Mouse (Mus musculus): ENCODE results near the gene 2310033P09Rik. TPM values are rescaled to one million over a fixed set of nuclear protein-coding genes. Genes with fewer than 3 reads are reported as not detected.
"Not testable (repeated sequence)": the region's sequence is repeated elsewhere in the genome, so short reads cannot be mapped to it uniquely, and the experiment has no call there.

Gene 2310033P09Rik
- polyA plus RNA-seq, 1 experiment from 2014 or later = 24.9 TPM

GRCm38 (mm10) chr11:59211561-59211960 lies 3.4 kb downstream of the 2310033P09Rik start:
- not testable (repeated sequence) for H3K27me3 ChIP-seq (ENCODE audit: control insufficient read depth, insufficient read depth, low read length); H3K36me3 ChIP-seq (ENCODE audit: control insufficient read depth, insufficient read depth, low read length); H3K9me3 ChIP-seq (replicated peaks; ENCODE audit: control insufficient read depth, low read length); ATAC-seq (ENCODE audit: insufficient read depth, low FRiP score); H3K4me3 ChIP-seq (replicated peaks; ENCODE audit: low read length); H3K4me2 ChIP-seq (ENCODE audit: low read depth, low read length); H3K9ac ChIP-seq (ENCODE audit: low read length); H3K27ac ChIP-seq (ENCODE audit: low read length)
- WGBS = 80% methylated on average over 9 of the region's 9 CpGs
- peaks cover 26% of the 10 kb centered on the region for H3K4me1 ChIP-seq (ENCODE audit: control insufficient read depth, insufficient read depth, low read length)

- not testable (repeated sequence) for H3K4me2 ChIP-seq (ENCODE audit: low read depth, low read length); H3K4me3 ChIP-seq (replicated peaks; ENCODE audit: low read length); ATAC-seq (ENCODE audit: insufficient read depth, low FRiP score); H3K9me3 ChIP-seq (replicated peaks; ENCODE audit: control insufficient read depth, low read length); H3K36me3 ChIP-seq (ENCODE audit: control insufficient read depth, insufficient read depth, low read length); H3K9ac ChIP-seq (ENCODE audit: low read length); H3K27me3 ChIP-seq (ENCODE audit: control insufficient read depth, insufficient read depth, low read length); H3K27ac ChIP-seq (ENCODE audit: low read length)
- 75% methylated on average over 12 of the region's 12 CpGs for WGBS
- peaks cover 26% of the 10 kb centered on the region for H3K4me1 ChIP-seq (ENCODE audit: control insufficient read depth, insufficient read depth, low read length)
Observed at GRCm38 (mm10) chr11:59212320-59212719, 4.2 kb downstream of the 2310033P09Rik start.

GRCm38 (mm10) chr11:59212892-59213494 lies 4.9 kb downstream of the 2310033P09Rik start:
- Histone ChIP-seq H3K9me3 (replicated peaks; ENCODE audit: control insufficient read depth, low read length) (no peaks in the 10 kb centered on the region), H3K36me3 (ENCODE audit: control insufficient read depth, insufficient read depth, low read length) (peaks cover 6% of the 10 kb centered on the region; the same call in 1 of the 2 replicates), H3K27ac (ENCODE audit: low read length) (no peak overlapping the region), H3K4me2 (ENCODE audit: low read depth, low read length) (no peak overlapping the region), H3K27me3 (ENCODE audit: control insufficient read depth, insufficient read depth, low read length) (no peaks in the 10 kb centered on the region), H3K4me1 (ENCODE audit: control insufficient read depth, insufficient read depth, low read length) (peaks cover 29% of the 10 kb centered on the region), H3K4me3 (replicated peaks; ENCODE audit: low read length) (no peak overlapping the region), H3K9ac (ENCODE audit: low read length) (no peak overlapping the region)
- WGBS = 86% methylated on average over 12 of the region's 12 CpGs
- ATAC-seq (ENCODE audit: insufficient read depth, low FRiP score) = no peak

- Histone ChIP-seq H3K4me2 (ENCODE audit: low read depth, low read length) (no peak overlapping the region), H3K27ac (ENCODE audit: low read length) (no peak overlapping the region), H3K9me3 (replicated peaks; ENCODE audit: control insufficient read depth, low read length) (no peaks in the 10 kb centered on the region), H3K4me1 (ENCODE audit: control insufficient read depth, insufficient read depth, low read length) (peaks cover 32% of the 10 kb centered on the region), H3K4me3 (replicated peaks; ENCODE audit: low read length) (no peak overlapping the region), H3K36me3 (ENCODE audit: control insufficient read depth, insufficient read depth, low read length) (no peaks in the 10 kb centered on the region), H3K9ac (ENCODE audit: low read length) (no peak overlapping the region), H3K27me3 (ENCODE audit: control insufficient read depth, insufficient read depth, low read length) (no peaks in the 10 kb centered on the region)
- no peak for ATAC-seq (ENCODE audit: insufficient read depth, low FRiP score)
- 80% methylated on average over 3 of the region's 3 CpGs for WGBS
Observed at GRCm38 (mm10) chr11:59216955-59217354, 8.8 kb downstream of the 2310033P09Rik start.

GRCm38 (mm10) chr11:59218389-59218998 lies 10.4 kb downstream of the 2310033P09Rik start:
- Histone ChIP-seq H3K4me1 (ENCODE audit: control insufficient read depth, insufficient read depth, low read length) (peaks cover 44% of the 10 kb centered on the region), H3K4me3 (replicated peaks; ENCODE audit: low read length) (no peak overlapping the region), H3K27ac (ENCODE audit: low read length) (peak overlapping the region; percentile 84), H3K9me3 (replicated peaks; ENCODE audit: control insufficient read depth, low read length) (no peaks in the 10 kb centered on the region), H3K27me3 (ENCODE audit: control insufficient read depth, insufficient read depth, low read length) (no peaks in the 10 kb centered on the region), H3K9ac (ENCODE audit: low read length) (no peak overlapping the region), H3K4me2 (ENCODE audit: low read depth, low read length) (peak overlapping the region; percentile 33), H3K36me3 (ENCODE audit: control insufficient read depth, insufficient read depth, low read length) (no peaks in the 10 kb centered on the region)
- ATAC-seq (ENCODE audit: insufficient read depth, low FRiP score) = peak; percentile 80
- 62% methylated on average over 4 of the region's 4 CpGs for WGBS

GRCm38 (mm10) chr11:59219064-59219463 lies 10.9 kb downstream of the 2310033P09Rik start:
- Histone ChIP-seq H3K27me3 (ENCODE audit: control insufficient read depth, insufficient read depth, low read length) (no peaks in the 10 kb centered on the region), H3K4me2 (ENCODE audit: low read depth, low read length) (peak overlapping the region; percentile 33; the same call in 1 of the 2 replicates), H3K36me3 (ENCODE audit: control insufficient read depth, insufficient read depth, low read length) (no peaks in the 10 kb centered on the region), H3K9ac (ENCODE audit: low read length) (no peak overlapping the region), H3K4me3 (replicated peaks; ENCODE audit: low read length) (no peak overlapping the region), H3K4me1 (ENCODE audit: control insufficient read depth, insufficient read depth, low read length) (peaks cover 50% of the 10 kb centered on the region), H3K9me3 (replicated peaks; ENCODE audit: control insufficient read depth, low read length) (no peaks in the 10 kb centered on the region), H3K27ac (ENCODE audit: low read length) (peak overlapping the region; percentile 84)
- no peak for ATAC-seq (ENCODE audit: insufficient read depth, low FRiP score)

- no peak for ATAC-seq (ENCODE audit: insufficient read depth, low FRiP score)
Observed at GRCm38 (mm10) chr11:59221604-59222003, 13.5 kb downstream of the 2310033P09Rik start.

GRCm38 (mm10) chr11:59222306-59222705 lies 14.2 kb downstream of the 2310033P09Rik start:
- H3K36me3 ChIP-seq (ENCODE audit: control insufficient read depth, insufficient read depth, low read length) = no peaks in the 10 kb centered on the region
- no peak overlapping the region for H3K4me2 ChIP-seq (ENCODE audit: low read depth, low read length)
- no peak overlapping the region for H3K9ac ChIP-seq (ENCODE audit: low read length)
- 77% methylated on average over 4 of the region's 4 CpGs for WGBS
- peaks cover 74% of the 10 kb centered on the region for H3K4me1 ChIP-seq (ENCODE audit: control insufficient read depth, insufficient read depth, low read length)
- H3K27me3 ChIP-seq (ENCODE audit: control insufficient read depth, insufficient read depth, low read length) = no peaks in the 10 kb centered on the region
- no peak for ATAC-seq (ENCODE audit: insufficient read depth, low FRiP score)
- no peak overlapping the region for H3K27ac ChIP-seq (ENCODE audit: low read length)
- no peaks in the 10 kb centered on the region for H3K9me3 ChIP-seq (replicated peaks; ENCODE audit: control insufficient read depth, low read length)
- no peak overlapping the region for H3K4me3 ChIP-seq (replicated peaks; ENCODE audit: low read length)

More at GRCm38 (mm10) chr11:59221604-59222003, 13.5 kb downstream of the 2310033P09Rik start:
- Histone ChIP-seq H3K4me1 (ENCODE audit: control insufficient read depth, insufficient read depth, low read length) (peaks cover 71% of the 10 kb centered on the region), H3K4me2 (ENCODE audit: low read depth, low read length) (no peak overlapping the region), H3K27ac (ENCODE audit: low read length) (no peak overlapping the region), H3K27me3 (ENCODE audit: control insufficient read depth, insufficient read depth, low read length) (no peaks in the 10 kb centered on the region), H3K36me3 (ENCODE audit: control insufficient read depth, insufficient read depth, low read length) (no peaks in the 10 kb centered on the region), H3K9me3 (replicated peaks; ENCODE audit: control insufficient read depth, low read length) (no peaks in the 10 kb centered on the region), H3K9ac (ENCODE audit: low read length) (no peak overlapping the region), H3K4me3 (replicated peaks; ENCODE audit: low read length) (no peak overlapping the region)

- H3K4me1 ChIP-seq (ENCODE audit: control insufficient read depth, insufficient read depth, low read length) = peaks cover 64% of the 10 kb centered on the region
- H3K4me3 ChIP-seq (replicated peaks; ENCODE audit: low read length) = no peak overlapping the region
- H3K4me2 ChIP-seq (ENCODE audit: low read depth, low read length) = peak overlapping the region; percentile 29; the same call in 1 of the 2 replicates
Observed at GRCm38 (mm10) chr11:59224025-59224424, 15.9 kb downstream of the 2310033P09Rik start.

More at GRCm38 (mm10) chr11:59224025-59224424, 15.9 kb downstream of the 2310033P09Rik start:
- Histone ChIP-seq H3K27me3 (ENCODE audit: control insufficient read depth, insufficient read depth, low read length) (no peaks in the 10 kb centered on the region), H3K27ac (ENCODE audit: low read length) (no peak overlapping the region), H3K9ac (ENCODE audit: low read length) (no peak overlapping the region), H3K9me3 (replicated peaks; ENCODE audit: control insufficient read depth, low read length) (no peaks in the 10 kb centered on the region), H3K36me3 (ENCODE audit: control insufficient read depth, insufficient read depth, low read length) (no peaks in the 10 kb centered on the region)
- whole genome bisulfite sequencing = 79% methylated on average over 3 of the region's 3 CpGs
- ATAC-seq (ENCODE audit: insufficient read depth, low FRiP score) = no peak

All from stomach, embryonic 16.5 days (tissue).